Mouse (Mus musculus): ENCODE measurements around the gene Adgrv1.

Adgrv1 gene

DNA sequence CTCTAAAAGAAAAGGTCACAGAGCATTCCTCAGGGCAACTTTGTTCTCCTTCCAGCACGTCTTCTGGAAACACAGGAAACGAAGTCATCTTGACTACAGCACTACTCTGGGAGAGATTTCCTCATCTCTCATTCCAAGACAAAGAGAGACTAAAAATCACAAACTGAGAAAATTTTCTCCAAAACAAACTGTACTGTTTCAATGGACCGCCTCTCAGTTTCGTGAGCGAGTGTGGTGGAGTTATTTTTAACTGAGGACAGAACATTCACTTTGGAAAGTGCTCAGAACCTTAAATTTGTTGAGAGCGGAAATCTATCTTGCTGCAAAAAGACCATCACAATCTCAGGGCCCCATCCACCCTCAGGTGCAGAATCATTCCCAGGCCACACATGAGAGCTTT, 538.4 kb downstream of the Adgrv1 start:
- DNase-seq (ENCODE audit: low read depth in 1 of 2, low spot score in 2 of 2): no peak

DNA sequence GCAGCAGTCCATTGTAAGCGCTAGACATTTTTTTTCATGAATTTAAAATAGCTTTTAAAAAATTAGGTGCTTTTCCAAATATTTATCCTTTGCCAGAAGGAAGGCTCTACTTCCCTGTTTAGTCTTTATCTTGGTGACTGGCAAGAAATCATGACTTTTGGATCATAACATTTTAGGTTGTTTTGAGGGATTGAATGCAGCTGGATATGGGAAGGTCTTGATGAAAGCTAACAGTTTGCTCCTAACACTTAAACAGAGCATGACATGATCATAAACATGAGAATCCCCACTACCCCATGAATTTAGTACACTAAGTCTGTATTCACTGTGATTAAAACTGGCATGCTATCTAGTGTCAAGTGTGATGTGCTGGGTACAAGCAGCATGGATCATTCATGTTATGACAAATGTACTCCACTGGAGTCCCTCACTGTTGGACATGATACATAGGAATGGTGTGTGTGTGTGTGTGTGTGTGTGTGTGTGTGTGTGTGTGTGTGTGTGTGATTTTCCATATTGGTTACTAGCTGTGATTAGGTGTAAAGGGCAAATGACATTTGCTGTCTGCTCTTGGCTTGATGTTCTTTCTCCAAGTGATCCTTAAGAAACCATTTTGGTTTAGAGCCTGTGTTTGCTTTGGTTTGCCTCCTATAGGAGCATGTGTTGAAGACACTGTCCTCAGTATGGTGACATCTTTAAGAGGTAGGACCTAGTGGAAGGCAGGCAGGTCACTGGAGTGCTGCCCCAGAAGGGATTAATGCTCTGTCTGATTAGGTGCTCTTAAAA, 542.7 kb downstream of the Adgrv1 start:
- DNase-seq (ENCODE audit: low read depth in 1 of 2, low spot score in 2 of 2): no peak

DNA sequence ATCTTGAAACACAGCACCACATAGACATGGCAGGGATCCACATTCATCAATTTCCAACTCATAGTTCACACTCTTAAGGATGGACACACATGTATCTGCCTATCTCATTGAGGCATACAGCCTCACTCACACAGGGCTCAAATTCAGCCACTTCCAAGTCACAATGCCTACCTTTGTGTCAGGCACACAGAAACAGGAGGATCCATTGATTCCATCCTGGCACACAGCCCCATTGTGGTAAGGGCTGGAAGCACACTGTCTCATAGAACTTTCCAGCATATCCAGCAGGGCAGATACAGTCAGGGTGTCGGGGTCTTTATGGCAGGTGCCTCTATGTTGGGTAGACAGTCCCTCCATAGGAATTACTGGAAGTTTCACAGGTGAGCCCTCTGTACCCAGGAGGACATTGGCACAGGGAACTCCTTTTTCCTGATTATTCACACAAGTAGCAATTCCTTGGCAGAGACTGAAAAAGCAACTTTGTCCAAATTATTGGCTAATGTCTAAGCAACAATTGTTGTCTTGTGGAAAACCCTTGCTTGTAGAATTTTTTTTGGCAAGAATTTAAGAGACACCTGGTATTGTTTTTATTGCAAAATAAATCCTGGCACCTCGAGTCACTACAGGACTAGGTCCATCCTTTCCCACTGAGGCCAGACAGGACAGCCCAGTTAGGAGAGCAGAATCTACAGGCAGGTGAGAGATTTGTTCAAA, 545.8 kb downstream of the Adgrv1 start:
- DNase-seq (ENCODE audit: low read depth in 1 of 2, low spot score in 2 of 2): no peak

DNA sequence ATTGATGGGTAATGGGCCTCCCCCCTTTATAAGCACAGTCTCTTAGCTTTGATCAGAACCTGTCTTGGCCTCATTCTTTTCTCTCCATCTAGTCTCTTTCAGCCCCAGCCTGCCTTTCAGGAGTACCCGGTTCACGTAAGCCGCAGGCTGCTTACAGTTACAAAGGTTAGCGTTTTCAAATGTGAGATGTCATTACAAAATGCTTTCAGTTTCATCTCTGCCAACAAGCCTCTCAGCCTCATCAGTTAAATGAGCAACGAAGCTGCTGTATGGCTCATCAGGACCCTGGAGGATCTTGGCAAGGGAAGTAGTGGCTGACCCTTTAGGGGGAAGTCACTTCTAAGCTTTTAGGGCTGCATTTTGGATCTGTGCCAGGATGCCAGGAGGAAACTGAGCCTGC, 560.7 kb downstream of the Adgrv1 start:
- no peak for DNase-seq (ENCODE audit: low read depth in 1 of 2, low spot score in 2 of 2)

DNA sequence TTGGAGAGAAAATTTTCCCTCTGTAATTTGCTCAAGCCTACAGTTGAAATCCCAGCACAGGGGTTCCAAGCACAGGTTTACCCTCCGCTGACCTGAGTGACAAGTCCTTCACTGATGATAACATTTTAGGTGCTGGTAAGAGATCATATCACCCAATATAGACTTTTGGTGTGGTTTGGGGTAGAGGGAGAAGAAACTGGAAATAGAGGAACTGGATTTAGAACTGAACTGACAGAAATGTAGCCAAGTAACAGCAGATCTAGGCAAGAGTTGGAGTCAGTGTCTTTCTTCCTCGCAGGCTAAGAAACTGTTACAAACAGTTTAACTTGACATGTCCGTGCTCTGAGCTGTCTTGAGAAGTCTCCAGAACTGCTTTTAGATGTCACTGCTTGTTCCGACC, 581.5 kb downstream of the Adgrv1 start:
- no peak for DNase-seq (ENCODE audit: low read depth in 1 of 2, low spot score in 2 of 2)

DNA sequence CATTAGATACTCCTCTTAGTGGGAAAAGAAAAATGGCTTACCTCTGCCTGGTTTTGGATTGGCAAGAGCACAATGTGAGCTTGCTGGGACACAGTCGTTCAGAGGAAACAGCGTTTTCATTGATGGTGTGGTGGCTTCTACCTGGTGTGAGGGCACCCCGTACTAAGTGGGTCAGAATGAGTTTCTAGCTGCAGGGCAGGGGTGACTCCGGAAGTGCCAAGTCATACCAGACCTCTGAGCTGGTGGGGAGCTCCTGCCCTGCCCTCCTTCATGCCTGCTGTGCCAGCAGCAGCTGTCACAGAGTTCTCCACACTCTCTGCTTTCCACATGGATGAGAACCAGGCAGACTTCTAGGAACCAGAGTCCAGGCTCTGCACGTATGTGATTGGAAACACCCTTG, 582.0 kb downstream of the Adgrv1 start:
- no peak for DNase-seq (ENCODE audit: low read depth in 1 of 2, low spot score in 2 of 2)

DNA sequence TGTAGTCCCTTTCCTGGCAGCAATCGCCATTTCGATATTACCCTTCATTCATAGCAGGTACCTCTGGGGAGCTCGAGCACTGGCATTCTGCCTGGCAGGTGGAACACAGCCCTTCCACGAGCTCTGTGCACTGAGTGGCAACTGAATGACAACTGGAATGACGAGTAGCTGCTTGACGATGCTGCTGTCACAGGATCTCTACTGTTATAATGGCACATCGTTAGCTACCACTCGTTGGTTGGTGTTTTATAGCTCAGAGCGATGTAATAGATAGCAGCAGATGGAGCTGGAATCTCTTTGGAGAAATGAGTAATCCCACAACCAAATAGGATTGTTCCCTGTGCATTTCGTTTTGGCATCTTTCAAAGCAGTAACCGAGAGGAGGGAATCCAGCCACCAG, 587.6 kb downstream of the Adgrv1 start:
- no peak for DNase-seq (ENCODE audit: low read depth in 1 of 2, low spot score in 2 of 2)
